Mouse (Mus musculus): ENCODE measurements around the gene Psen2. TPM values are rescaled to one million over a fixed set of nuclear protein-coding genes. Genes with fewer than 3 reads are reported as not detected.

Gene Psen2
- polyA plus RNA-seq, 1 experiment from 2014 or later, result 5.2 TPM

DNA sequence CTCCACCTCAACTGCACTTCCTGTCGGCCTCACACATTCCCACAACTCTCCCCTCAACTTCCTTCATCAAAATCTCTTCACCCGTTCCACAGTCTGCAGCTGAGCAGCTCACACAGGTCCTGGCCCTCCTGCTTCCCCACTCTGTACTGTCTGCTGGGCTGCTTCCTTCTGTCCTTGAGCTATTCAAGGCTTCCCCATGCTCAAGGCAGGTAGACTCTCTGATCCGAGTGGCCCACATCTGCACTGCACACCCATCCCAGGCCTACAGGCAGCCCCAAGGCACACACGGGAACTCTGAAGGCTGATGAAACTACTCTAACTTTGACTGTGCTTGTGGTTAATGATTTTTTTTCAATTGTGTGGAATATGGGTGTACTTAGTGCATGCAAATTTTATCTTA is 70.4 kb downstream of the Psen2 start:
- H3K9ac ChIP-seq (replicated peaks; ENCODE audit: low read length), result no peak overlapping the region
- no peaks in the 10 kb centered on the region for H3K9me3 ChIP-seq (replicated peaks; ENCODE audit: control insufficient read depth, low read length)
- H3K4me1 ChIP-seq (ENCODE audit: control insufficient read depth, insufficient read depth, low read length), result no peaks in the 10 kb centered on the region
- no peaks in the 10 kb centered on the region for H3K27me3 ChIP-seq (ENCODE audit: control insufficient read depth, insufficient read depth, low read length)
- 58% methylated on average over 4 of the region's 4 CpGs for WGBS
- no peak overlapping the region for H3K27ac ChIP-seq (replicated peaks; ENCODE audit: low read depth, low read length)
- ATAC-seq (replicated peaks; ENCODE audit: insufficient number of reproducible peaks, low FRiP score, low TSS enrichment, low read depth) (no peak), DNase-seq (ENCODE audit: low spot score) (no peak)
- H3K36me3 ChIP-seq (replicated peaks; ENCODE audit: control insufficient read depth, insufficient read depth, low read depth, low read length), result no peaks in the 10 kb centered on the region
- H3K4me2 ChIP-seq (ENCODE audit: low read depth, low read length), result no peak overlapping the region
- H3K4me3 ChIP-seq (ENCODE audit: low read depth, low read length), result no peak overlapping the region

DNA sequence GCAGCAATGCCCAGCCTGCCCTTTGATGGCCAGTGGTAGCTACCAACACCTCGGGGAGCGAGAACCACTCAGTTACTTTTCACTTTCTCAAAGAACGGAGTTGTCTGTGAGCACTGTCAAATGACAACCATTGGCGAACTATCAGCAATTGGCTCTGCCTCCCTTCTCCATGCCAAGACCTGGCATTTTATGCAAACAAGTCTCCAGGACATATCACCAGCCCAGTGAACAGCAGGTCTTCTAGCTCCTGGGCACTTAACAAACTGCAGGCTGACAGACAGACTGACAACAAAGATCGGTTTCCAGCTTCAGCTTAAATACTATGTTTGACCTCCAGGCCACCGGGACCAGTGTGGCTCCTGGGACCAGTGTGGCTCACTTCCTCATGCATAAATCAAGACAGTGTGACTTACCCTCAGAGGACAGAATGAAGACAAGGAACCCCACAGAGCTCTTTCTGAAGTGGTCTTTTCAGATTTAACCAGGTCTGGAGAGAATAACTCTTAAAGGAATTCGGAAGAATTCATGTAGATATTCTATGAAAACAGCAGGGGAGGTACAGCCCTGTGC is 71.5 kb downstream of the Psen2 start:
- Histone ChIP-seq H3K9me3 (replicated peaks; ENCODE audit: control insufficient read depth, low read length) (no peaks in the 10 kb centered on the region), H3K4me3 (ENCODE audit: low read depth, low read length) (no peak overlapping the region), H3K9ac (replicated peaks; ENCODE audit: low read length) (no peak overlapping the region), H3K36me3 (replicated peaks; ENCODE audit: control insufficient read depth, insufficient read depth, low read depth, low read length) (no peaks in the 10 kb centered on the region), H3K27ac (replicated peaks; ENCODE audit: low read depth, low read length) (no peak overlapping the region), H3K4me2 (ENCODE audit: low read depth, low read length) (no peak overlapping the region), H3K4me1 (ENCODE audit: control insufficient read depth, insufficient read depth, low read length) (no peaks in the 10 kb centered on the region), H3K27me3 (ENCODE audit: control insufficient read depth, insufficient read depth, low read length) (no peaks in the 10 kb centered on the region)
- DNase-seq (ENCODE audit: low spot score) (no peak), ATAC-seq (replicated peaks; ENCODE audit: insufficient number of reproducible peaks, low FRiP score, low TSS enrichment, low read depth) (no peak)
- 68% methylated on average over 7 of the region's 7 CpGs for WGBS

DNA sequence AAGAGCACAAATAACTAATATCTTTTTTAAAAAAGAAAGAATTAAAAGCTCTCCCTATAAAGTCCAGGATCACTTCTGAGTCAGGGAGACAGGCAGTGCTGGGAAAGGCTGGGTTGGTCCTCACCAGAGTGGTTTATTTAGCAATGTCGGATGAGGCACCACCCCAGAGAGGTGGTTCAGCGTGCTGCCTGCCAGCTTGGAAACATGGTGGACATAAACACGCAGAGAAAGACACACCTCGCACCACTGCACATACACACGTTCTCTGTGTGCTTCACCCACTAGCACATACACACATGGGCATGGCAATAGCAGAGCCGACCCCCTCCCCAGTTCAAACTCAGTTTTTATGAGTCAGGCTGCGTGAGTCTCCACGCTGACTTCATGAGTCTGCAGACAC is 72.1 kb downstream of the Psen2 start:
- Histone ChIP-seq H3K4me2 (ENCODE audit: low read depth, low read length) (no peak overlapping the region), H3K36me3 (replicated peaks; ENCODE audit: control insufficient read depth, insufficient read depth, low read depth, low read length) (no peaks in the 10 kb centered on the region), H3K27ac (replicated peaks; ENCODE audit: low read depth, low read length) (no peak overlapping the region), H3K9me3 (replicated peaks; ENCODE audit: control insufficient read depth, low read length) (no peaks in the 10 kb centered on the region), H3K4me3 (ENCODE audit: low read depth, low read length) (no peak overlapping the region), H3K27me3 (ENCODE audit: control insufficient read depth, insufficient read depth, low read length) (no peaks in the 10 kb centered on the region), H3K4me1 (ENCODE audit: control insufficient read depth, insufficient read depth, low read length) (no peaks in the 10 kb centered on the region), H3K9ac (replicated peaks; ENCODE audit: low read length) (no peak overlapping the region)
- DNase-seq (ENCODE audit: low spot score) (no peak), ATAC-seq (replicated peaks; ENCODE audit: insufficient number of reproducible peaks, low FRiP score, low TSS enrichment, low read depth) (no peak)
- WGBS, result 85% methylated on average over 8 of the region's 8 CpGs

DNA sequence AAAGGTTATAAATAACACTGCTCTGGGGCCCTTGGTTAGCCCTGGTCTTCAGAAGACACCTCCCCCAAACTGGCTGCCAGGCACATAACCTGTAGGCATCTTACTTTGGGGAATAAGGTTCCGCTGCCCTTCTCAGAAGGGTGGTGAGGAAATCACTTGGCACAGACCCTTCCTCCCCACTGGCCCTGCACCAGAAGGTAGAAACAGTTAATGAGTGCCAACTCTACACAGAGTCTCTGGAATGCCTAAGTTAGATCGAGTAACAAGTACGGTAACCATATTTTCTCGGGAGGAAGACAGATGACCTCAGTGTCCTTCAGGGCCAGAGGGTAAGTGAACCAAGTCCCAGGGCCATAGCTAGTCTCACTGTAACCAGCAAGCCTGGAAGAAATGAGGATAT is 74.3 kb downstream of the Psen2 start:
- H3K27ac ChIP-seq (replicated peaks; ENCODE audit: low read depth, low read length), result no peak overlapping the region
- H3K4me3 ChIP-seq (ENCODE audit: low read depth, low read length), result no peak overlapping the region
- H3K4me1 ChIP-seq (ENCODE audit: control insufficient read depth, insufficient read depth, low read length), result no peaks in the 10 kb centered on the region
- no peaks in the 10 kb centered on the region for H3K36me3 ChIP-seq (replicated peaks; ENCODE audit: control insufficient read depth, insufficient read depth, low read depth, low read length)
- no peak overlapping the region for H3K4me2 ChIP-seq (ENCODE audit: low read depth, low read length)
- H3K9me3 ChIP-seq (replicated peaks; ENCODE audit: control insufficient read depth, low read length), result no peaks in the 10 kb centered on the region
- DNase-seq (ENCODE audit: low spot score), result no peak
- no peaks in the 10 kb centered on the region for H3K27me3 ChIP-seq (ENCODE audit: control insufficient read depth, insufficient read depth, low read length)
- WGBS, result 71% methylated on average over 4 of the region's 4 CpGs
- no peak for ATAC-seq (replicated peaks; ENCODE audit: insufficient number of reproducible peaks, low FRiP score, low TSS enrichment, low read depth)
- no peak overlapping the region for H3K9ac ChIP-seq (replicated peaks; ENCODE audit: low read length)

DNA sequence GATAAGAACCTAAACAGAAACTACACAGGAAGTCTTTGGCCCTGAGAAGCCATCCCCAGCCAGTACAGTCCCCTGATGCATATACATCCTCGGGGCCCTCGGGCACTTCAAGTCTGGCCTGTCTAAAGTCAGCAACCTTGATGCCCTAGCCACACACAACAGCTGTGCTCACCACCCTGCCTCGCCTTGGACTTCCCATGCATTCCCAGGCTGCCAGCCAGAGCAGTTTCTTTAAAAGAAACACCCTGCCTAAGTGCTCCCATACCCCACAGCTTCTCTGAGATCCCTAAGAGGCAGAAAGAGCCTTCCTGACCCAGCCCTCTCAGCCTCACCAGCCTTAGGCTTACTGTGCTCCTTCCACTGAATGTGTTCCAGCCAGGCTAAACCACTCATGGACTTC is 76.9 kb downstream of the Psen2 start:
- ATAC-seq (replicated peaks; ENCODE audit: insufficient number of reproducible peaks, low FRiP score, low TSS enrichment, low read depth) (no peak), DNase-seq (ENCODE audit: low spot score) (no peak)
- H3K4me1 ChIP-seq (ENCODE audit: control insufficient read depth, insufficient read depth, low read length), result no peaks in the 10 kb centered on the region
- H3K9me3 ChIP-seq (replicated peaks; ENCODE audit: control insufficient read depth, low read length), result no peaks in the 10 kb centered on the region
- H3K27ac ChIP-seq (replicated peaks; ENCODE audit: low read depth, low read length), result no peak overlapping the region
- H3K9ac ChIP-seq (replicated peaks; ENCODE audit: low read length), result no peak overlapping the region
- H3K36me3 ChIP-seq (replicated peaks; ENCODE audit: control insufficient read depth, insufficient read depth, low read depth, low read length), result no peaks in the 10 kb centered on the region
- no peak overlapping the region for H3K4me3 ChIP-seq (ENCODE audit: low read depth, low read length)
- 78% methylated on average over 3 of the region's 3 CpGs for WGBS
- H3K4me2 ChIP-seq (ENCODE audit: low read depth, low read length), result no peak overlapping the region
- H3K27me3 ChIP-seq (ENCODE audit: control insufficient read depth, insufficient read depth, low read length), result no peaks in the 10 kb centered on the region

DNA sequence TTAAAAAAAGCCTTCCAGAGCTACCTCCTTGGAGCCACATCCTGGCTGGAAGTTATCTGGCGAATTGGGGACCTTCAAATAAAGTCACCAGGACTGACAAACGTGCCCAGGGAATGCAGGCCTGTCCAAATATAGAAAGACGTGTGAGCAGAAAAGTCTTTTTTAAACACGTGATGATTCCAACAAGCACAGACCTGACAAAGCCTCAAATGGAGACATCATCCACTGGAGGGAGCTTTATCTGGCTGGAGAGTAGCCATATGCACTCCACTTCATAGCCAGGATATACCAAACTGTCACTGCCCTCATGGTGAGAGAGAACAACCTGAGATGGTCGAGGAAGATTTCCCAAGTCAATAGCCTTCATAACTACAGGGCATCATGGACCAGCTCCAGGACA is 77.4 kb downstream of the Psen2 start:
- DNase-seq (ENCODE audit: low spot score), result no peak
- H3K4me3 ChIP-seq (ENCODE audit: low read depth, low read length), result no peak overlapping the region

DNA sequence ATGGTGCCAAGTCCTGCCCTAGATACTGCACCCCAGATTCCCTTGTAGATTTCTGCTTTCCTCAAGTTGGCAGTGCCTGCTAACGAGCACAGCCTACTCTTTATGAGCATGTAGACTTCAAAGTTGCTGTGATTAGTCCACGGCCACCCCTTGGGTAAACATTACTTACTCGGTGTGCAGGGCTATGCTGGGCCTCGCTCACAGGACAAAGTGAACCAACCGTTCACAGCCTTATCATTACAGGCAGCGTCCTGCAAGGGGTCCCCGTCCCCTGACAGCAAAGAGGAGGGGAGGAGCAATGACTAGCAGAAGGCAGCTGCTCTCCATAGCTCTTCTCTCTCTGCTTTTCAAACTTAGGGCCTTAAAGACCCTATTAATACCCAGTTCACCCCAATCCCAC is 78.5 kb downstream of the Psen2 start:
- no peak overlapping the region for H3K27ac ChIP-seq (replicated peaks; ENCODE audit: low read depth, low read length)
- H3K27me3 ChIP-seq (ENCODE audit: control insufficient read depth, insufficient read depth, low read length), result no peaks in the 10 kb centered on the region
- no peaks in the 10 kb centered on the region for H3K9me3 ChIP-seq (replicated peaks; ENCODE audit: control insufficient read depth, low read length)
- DNase-seq (ENCODE audit: low spot score) (no peak), ATAC-seq (replicated peaks; ENCODE audit: insufficient number of reproducible peaks, low FRiP score, low TSS enrichment, low read depth) (no peak)
- H3K9ac ChIP-seq (replicated peaks; ENCODE audit: low read length), result no peak overlapping the region
- no peak overlapping the region for H3K4me2 ChIP-seq (ENCODE audit: low read depth, low read length)
- no peak overlapping the region for H3K4me3 ChIP-seq (ENCODE audit: low read depth, low read length)
- WGBS, result 74% methylated on average over 7 of the region's 7 CpGs
- no peaks in the 10 kb centered on the region for H3K4me1 ChIP-seq (ENCODE audit: control insufficient read depth, insufficient read depth, low read length)
- no peaks in the 10 kb centered on the region for H3K36me3 ChIP-seq (replicated peaks; ENCODE audit: control insufficient read depth, insufficient read depth, low read depth, low read length)

More for the DNA sequence above, 77.4 kb downstream of the Psen2 start:
- Histone ChIP-seq H3K9ac (replicated peaks; ENCODE audit: low read length) (no peak overlapping the region), H3K27me3 (ENCODE audit: control insufficient read depth, insufficient read depth, low read length) (no peaks in the 10 kb centered on the region), H3K36me3 (replicated peaks; ENCODE audit: control insufficient read depth, insufficient read depth, low read depth, low read length) (no peaks in the 10 kb centered on the region), H3K4me1 (ENCODE audit: control insufficient read depth, insufficient read depth, low read length) (no peaks in the 10 kb centered on the region), H3K4me2 (ENCODE audit: low read depth, low read length) (no peak overlapping the region), H3K27ac (replicated peaks; ENCODE audit: low read depth, low read length) (no peak overlapping the region), H3K9me3 (replicated peaks; ENCODE audit: control insufficient read depth, low read length) (no peaks in the 10 kb centered on the region)
- 71% methylated on average over 5 of the region's 5 CpGs for WGBS
- no peak for ATAC-seq (replicated peaks; ENCODE audit: insufficient number of reproducible peaks, low FRiP score, low TSS enrichment, low read depth)

DNA sequence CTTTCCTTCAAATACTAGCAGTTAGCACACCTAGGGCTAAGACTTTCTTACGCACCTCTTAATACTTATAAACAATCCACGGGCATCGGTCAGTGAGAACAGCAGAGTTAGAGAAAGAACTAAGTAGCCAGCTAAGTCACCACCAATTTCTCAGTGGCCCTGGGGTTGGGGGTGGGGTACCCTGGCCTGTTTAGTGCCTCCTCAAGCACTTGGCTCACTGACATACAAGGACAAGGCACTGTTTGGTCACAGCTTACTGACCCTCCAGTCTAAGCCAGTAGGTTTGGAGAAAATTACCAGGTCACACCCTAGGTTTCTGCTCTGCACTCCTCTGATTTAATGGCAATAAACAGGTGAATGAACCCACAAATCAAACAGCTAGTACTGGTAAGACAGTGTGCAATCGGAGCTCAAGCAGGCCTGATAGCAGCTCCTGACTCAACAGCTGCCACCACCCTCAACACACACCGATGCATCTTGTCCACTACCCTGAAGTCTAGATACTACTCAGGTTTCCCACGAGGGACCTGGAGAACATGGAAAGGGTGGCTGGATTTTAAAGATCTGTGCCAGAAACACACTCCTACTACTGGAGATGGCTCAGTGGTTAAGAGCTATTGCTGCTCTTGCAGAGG is 79.6 kb downstream of the Psen2 start:
- no peaks in the 10 kb centered on the region for H3K9me3 ChIP-seq (replicated peaks; ENCODE audit: control insufficient read depth, low read length)
- no peak overlapping the region for H3K4me2 ChIP-seq (ENCODE audit: low read depth, low read length)
- WGBS, result 90% methylated on average over 6 of the region's 6 CpGs

More for the DNA sequence above, 79.6 kb downstream of the Psen2 start:
- Histone ChIP-seq H3K36me3 (replicated peaks; ENCODE audit: control insufficient read depth, insufficient read depth, low read depth, low read length) (no peaks in the 10 kb centered on the region), H3K27ac (replicated peaks; ENCODE audit: low read depth, low read length) (no peak overlapping the region), H3K27me3 (ENCODE audit: control insufficient read depth, insufficient read depth, low read length) (no peaks in the 10 kb centered on the region), H3K4me1 (ENCODE audit: control insufficient read depth, insufficient read depth, low read length) (no peaks in the 10 kb centered on the region), H3K9ac (replicated peaks; ENCODE audit: low read length) (no peak overlapping the region), H3K4me3 (ENCODE audit: low read depth, low read length) (no peak overlapping the region)
- DNase-seq (ENCODE audit: low spot score) (no peak), ATAC-seq (replicated peaks; ENCODE audit: insufficient number of reproducible peaks, low FRiP score, low TSS enrichment, low read depth) (no peak)

Data from embryonic facial prominence, embryonic 11.5 days (tissue).